Mouse (Mus musculus) C2C12 (cell line): Measurements from ENCODE around the gene Tmem171. TPM values are rescaled to one million over a fixed set of nuclear protein-coding genes. Genes with fewer than 3 reads are reported as not detected.

Source experiments
- H3K27me3 ChIP-seq: one replicate; pipeline ENCODE4 v1.6.1; 2011; ENCODE audit not compliant: control insufficient read depth, insufficient read depth, insufficient read length
- H3K36me3 ChIP-seq: one replicate; pipeline ENCODE4 v1.6.1; 2011; ENCODE audit not compliant: control insufficient read depth, insufficient read depth
- H3K4me3 ChIP-seq: one replicate; pipeline ENCODE4 v1.5.1; 2011; ENCODE audit warnings: mild to moderate bottlenecking, control low read depth; ENCODE audit not compliant: poor library complexity, insufficient read depth, severe bottlenecking
- H3K79me2 ChIP-seq: one replicate; pipeline ENCODE4 v1.6.1; 2011; ENCODE audit not compliant: control insufficient read depth, insufficient read depth
- H3K79me3 ChIP-seq: one replicate; pipeline ENCODE4 v1.6.1; 2011; ENCODE audit warnings: low read depth, control low read depth
- H3ac ChIP-seq: one replicate; pipeline ENCODE3; 2011; ENCODE audit warnings: low read depth; ENCODE audit not compliant: control insufficient read depth, insufficient read length
- CEBPB ChIP-seq: IDR thresholded peaks from one replicate; pipeline ENCODE4 v1.6.1; 2011; ENCODE audit warnings: low read depth, mild to moderate bottlenecking, control low read depth, moderate library complexity
- CTCF ChIP-seq: IDR thresholded peaks from one replicate; pipeline ENCODE4 v1.5.1; 2011; ENCODE audit not compliant: control insufficient read depth, insufficient read depth, insufficient read length
- FOSL1 ChIP-seq: IDR thresholded peaks from one replicate; pipeline ENCODE4 v1.8.0; 2011; ENCODE audit warnings: mild to moderate bottlenecking, low read length; ENCODE audit not compliant: poor library complexity, insufficient read depth, severe bottlenecking
- MAX ChIP-seq: IDR thresholded peaks from one replicate; pipeline ENCODE4 v1.6.1; 2011; ENCODE audit warnings: mild to moderate bottlenecking, control low read depth
- MYOD1 ChIP-seq: IDR thresholded peaks from one replicate; pipeline ENCODE4 v1.6.1; 2011; ENCODE audit warnings: low read depth; ENCODE audit not compliant: control insufficient read depth, insufficient read length
- MYOG ChIP-seq: IDR thresholded peaks from one replicate; pipeline ENCODE4 v1.6.1; 2011; ENCODE audit not compliant: control insufficient read depth, insufficient read length; ENCODE audit errors: extremely low read depth
- USF1 ChIP-seq: IDR thresholded peaks from one replicate; pipeline ENCODE4 v1.6.1; 2011; ENCODE audit warnings: low read depth, mild to moderate bottlenecking, control low read depth, moderate library complexity
- polyA plus RNA-seq: library from polyadenylated mRNA; unstranded; fragments of >200 nt; fragmentation: generic; extraction: Trizol; gene quantifications from one replicate; pipeline ENCODE4 v1.2.1, GENCODE M21; 2012; ENCODE audit warnings: missing spikeins

The Tmem171 gene
- polyA plus RNA-seq, 1 experiment: 13.0 TPM

GRCm38 (mm10) chr13:98651228-98651977, 43.2 kb downstream of the Tmem171 start:
- no peaks in the 10 kb centered on the region for H3K79me2 ChIP-seq
- no peaks in the 10 kb centered on the region for H3K27me3 ChIP-seq
- TF ChIP-seq CEBPB (no peak), CTCF (no peak), MAX (no peak), MYOD1 (no peak), USF1 (no peak), MYOG (no peak), FOSL1 (no peak)
- H3K79me3 ChIP-seq: no peaks in the 10 kb centered on the region
- H3K36me3 ChIP-seq: no peaks in the 10 kb centered on the region
- H3K4me3 ChIP-seq: no peak overlapping the region
- H3ac ChIP-seq: no peak overlapping the region

- Histone ChIP-seq H3K27me3 (no peaks in the 10 kb centered on the region), H3K79me3 (no peaks in the 10 kb centered on the region), H3K4me3 (no peak overlapping the region), H3K36me3 (no peaks in the 10 kb centered on the region), H3ac (no peak overlapping the region), H3K79me2 (no peaks in the 10 kb centered on the region)
- no peak for TF ChIP-seq MAX
- no peak for TF ChIP-seq FOSL1
- no peak for TF ChIP-seq MYOG
- TF ChIP-seq CEBPB: no peak
- TF ChIP-seq MYOD1: no peak
- TF ChIP-seq USF1: no peak
- TF ChIP-seq CTCF: no peak
Measured at GRCm38 (mm10) chr13:98647775-98648568, 46.7 kb downstream of the Tmem171 start.

GRCm38 (mm10) chr13:98638507-98639166, 56.0 kb downstream of the Tmem171 start:
- TF ChIP-seq MYOG (no peak), CEBPB (no peak), FOSL1 (no peak), MYOD1 (no peak), USF1 (no peak), CTCF (no peak), MAX (no peak)
- H3K36me3 ChIP-seq: no peaks in the 10 kb centered on the region
- H3ac ChIP-seq: no peak overlapping the region
- no peak overlapping the region for H3K4me3 ChIP-seq
- H3K27me3 ChIP-seq: no peaks in the 10 kb centered on the region
- no peaks in the 10 kb centered on the region for H3K79me2 ChIP-seq
- H3K79me3 ChIP-seq: no peaks in the 10 kb centered on the region

- Histone ChIP-seq H3K79me2 (no peaks in the 10 kb centered on the region), H3K4me3 (no peak within 1 kb of the TSS), H3ac (no peak within 1 kb of the TSS), H3K27me3 (no peaks in the 10 kb centered on the region), H3K79me3 (no peaks in the 10 kb centered on the region), H3K36me3 (no peaks in the 10 kb centered on the region)
- TF ChIP-seq MYOD1 (no peak), USF1 (no peak), FOSL1 (no peak), MYOG (no peak)
Measured at GRCm38 (mm10) chr13:98637145-98637544, 57.5 kb downstream of the Tmem171 start, which contains the start of gene Tmem174. TSS of gene Tmem174 (minus strand) at chr13:98637410.

- no peak for TF ChIP-seq MAX
- TF ChIP-seq USF1: no peak
- TF ChIP-seq MYOG: no peak
- TF ChIP-seq FOSL1: no peak
- TF ChIP-seq CTCF: no peak
- TF ChIP-seq MYOD1: no peak
- no peak for TF ChIP-seq CEBPB
Measured at GRCm38 (mm10) chr13:98636571-98636970, 58.1 kb downstream of the Tmem171 start.

More at GRCm38 (mm10) chr13:98636571-98636970, 58.1 kb downstream of the Tmem171 start:
- Histone ChIP-seq H3K4me3 (no peak overlapping the region), H3K36me3 (no peaks in the 10 kb centered on the region), H3K27me3 (no peaks in the 10 kb centered on the region), H3K79me2 (no peaks in the 10 kb centered on the region), H3ac (no peak overlapping the region), H3K79me3 (no peaks in the 10 kb centered on the region)

Other genes with a start within 250 kb of the Tmem171 start
- gene Gm10320, start 202.8 kb downstream of the Tmem171 start, polyA plus RNA-seq: 1.8 TPM
- gene Tmem174, start 57.4 kb downstream of the Tmem171 start, polyA plus RNA-seq: not detected
- 3.1 TPM for gene Fcho2, start 120.6 kb upstream of the Tmem171 start, polyA plus RNA-seq
- gene Tnpo1, start 231.6 kb upstream of the Tmem171 start, polyA plus RNA-seq: 44.1 TPM